Mouse (Mus musculus): ENCODE data around the gene Ubap2l. TPM values are rescaled to one million over a fixed set of nuclear protein-coding genes. Genes with fewer than 3 reads are reported as not detected.
A peak's percentile ranks its signal among the peaks of the same experiment; 100 is the strongest.

The Ubap2l gene
- polyA plus RNA-seq, 1 experiment, result 199 TPM

DNA sequence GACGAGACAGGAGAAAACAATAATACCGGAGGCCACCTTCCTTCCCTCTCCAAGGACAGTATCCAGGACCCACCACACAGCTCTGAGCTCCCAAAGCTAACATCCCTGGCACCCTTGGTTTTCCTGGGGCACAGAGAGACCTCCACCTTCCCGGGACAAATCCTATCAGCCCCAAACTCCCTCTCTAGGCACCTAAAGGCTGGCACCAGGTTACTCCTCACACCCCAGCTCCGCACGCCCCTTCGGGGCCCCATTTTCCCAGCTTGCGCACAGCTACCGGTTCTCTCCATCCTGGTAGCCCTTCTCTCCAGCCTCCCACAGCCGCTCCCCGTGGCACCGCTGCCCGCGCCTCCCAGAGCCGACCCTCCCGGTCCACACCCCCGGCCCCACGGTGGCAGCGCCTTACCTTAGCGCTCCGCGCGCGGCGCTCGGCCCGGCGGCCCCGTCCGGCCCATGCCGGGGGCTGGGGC lies 89.6 kb downstream of the Ubap2l start:
- Histone ChIP-seq H3K27me3 (ENCODE audit: control insufficient read depth, insufficient read depth, low read length) (no peaks in the 10 kb centered on the region), H3K27ac (ENCODE audit: control insufficient read depth, insufficient read depth, low read length) (peak overlapping the region; percentile 45; the same call in 1 of the 2 replicates), H3K36me3 (ENCODE audit: control insufficient read depth, insufficient read depth, low read length) (peaks cover 4% of the 10 kb centered on the region), H3K4me3 (ENCODE audit: control insufficient read depth, insufficient read depth, low read length) (peak overlapping the region; percentile 67), H3K4me1 (replicated peaks; ENCODE audit: control insufficient read depth, insufficient read depth, low read length) (peaks cover 41% of the 10 kb centered on the region)
- WGBS, result under 1% methylated on average over 30 of the region's 30 CpGs
- TF ChIP-seq POLR2A (IDR thresholded peaks at IDR 0.05; ENCODE audit: control insufficient read depth, extremely low read depth, insufficient read depth, low read length, poor library complexity) (no peak), CTCF (IDR thresholded peaks at IDR 0.05; ENCODE audit: borderline replicate concordance, control insufficient read depth, extremely low read depth, insufficient read depth, low read length, poor library complexity) (no peak)
- DNase-seq, result no peak

DNA sequence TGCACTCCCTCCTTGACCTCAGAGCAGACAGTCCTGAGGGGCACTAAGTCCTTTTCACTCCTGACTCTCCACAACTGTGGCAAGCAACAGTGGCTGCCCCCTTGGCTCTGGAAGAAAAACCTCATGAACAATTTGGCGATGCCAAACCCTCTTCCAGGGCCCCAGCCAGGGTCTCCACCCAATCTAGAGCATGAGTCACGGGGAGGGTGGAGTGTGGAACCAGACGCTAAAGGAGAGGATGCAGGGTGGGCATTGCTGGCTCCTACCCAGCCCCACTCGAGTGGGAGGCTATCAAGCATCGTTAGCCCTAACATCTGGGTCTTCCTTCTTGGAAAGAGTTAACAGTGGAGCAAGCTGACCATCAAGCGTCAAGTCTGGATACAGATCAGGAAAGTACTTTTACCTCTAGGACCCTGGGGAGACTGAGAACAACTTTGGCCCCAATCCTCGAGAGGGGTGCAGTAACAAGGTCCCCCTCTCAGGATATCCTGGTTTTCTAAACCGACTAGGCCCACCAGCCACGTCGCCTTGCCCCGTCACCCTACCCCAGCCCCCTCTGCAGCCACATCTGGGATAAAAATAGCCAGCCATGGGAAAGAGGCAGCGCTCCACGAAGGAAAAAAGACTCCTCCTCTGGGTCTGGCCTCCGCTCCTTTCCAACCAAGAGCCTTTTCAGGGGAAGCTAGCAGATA lies 90.2 kb downstream of the Ubap2l start:
- WGBS, result 5% methylated on average over 14 of the region's 14 CpGs
- Histone ChIP-seq H3K27ac (ENCODE audit: control insufficient read depth, insufficient read depth, low read length) (peak overlapping the region; percentile 45; the same call in 1 of the 2 replicates), H3K4me3 (ENCODE audit: control insufficient read depth, insufficient read depth, low read length) (peak overlapping the region; percentile 67), H3K4me1 (replicated peaks; ENCODE audit: control insufficient read depth, insufficient read depth, low read length) (peaks cover 41% of the 10 kb centered on the region), H3K36me3 (ENCODE audit: control insufficient read depth, insufficient read depth, low read length) (peaks cover 10% of the 10 kb centered on the region), H3K27me3 (ENCODE audit: control insufficient read depth, insufficient read depth, low read length) (no peaks in the 10 kb centered on the region)
- DNase-seq, result peak; percentile 25
- TF ChIP-seq CTCF (IDR thresholded peaks at IDR 0.05; ENCODE audit: borderline replicate concordance, control insufficient read depth, extremely low read depth, insufficient read depth, low read length, poor library complexity) (no peak), POLR2A (IDR thresholded peaks at IDR 0.05; ENCODE audit: control insufficient read depth, extremely low read depth, insufficient read depth, low read length, poor library complexity) (no peak)

DNA sequence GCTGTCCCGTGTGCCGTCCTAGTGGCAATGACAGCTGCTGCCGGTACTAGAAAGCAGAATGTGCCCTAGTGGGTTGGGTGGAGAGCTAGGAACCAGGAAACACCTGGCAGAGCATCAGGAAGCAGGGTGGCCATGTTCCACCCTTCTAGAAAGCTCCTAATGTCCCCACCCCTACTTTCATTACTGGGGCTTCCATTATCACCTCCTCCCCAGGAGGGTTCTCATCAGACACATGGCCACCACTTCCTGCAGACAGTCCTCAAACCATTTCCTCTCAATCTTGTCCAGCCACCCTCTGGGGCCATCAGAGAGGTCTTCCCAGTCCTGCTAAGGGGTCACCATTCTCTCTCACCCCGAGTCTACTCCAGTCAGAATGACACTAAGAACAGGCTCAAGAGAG lies 91.0 kb downstream of the Ubap2l start:
- no peak for TF ChIP-seq CTCF (IDR thresholded peaks at IDR 0.05; ENCODE audit: borderline replicate concordance, control insufficient read depth, extremely low read depth, insufficient read depth, low read length, poor library complexity)
- TF ChIP-seq POLR2A (IDR thresholded peaks at IDR 0.05; ENCODE audit: control insufficient read depth, extremely low read depth, insufficient read depth, low read length, poor library complexity), result no peak
- Histone ChIP-seq H3K36me3 (ENCODE audit: control insufficient read depth, insufficient read depth, low read length) (peaks cover 12% of the 10 kb centered on the region), H3K4me3 (ENCODE audit: control insufficient read depth, insufficient read depth, low read length) (no peak overlapping the region), H3K4me1 (replicated peaks; ENCODE audit: control insufficient read depth, insufficient read depth, low read length) (peaks cover 41% of the 10 kb centered on the region), H3K27me3 (ENCODE audit: control insufficient read depth, insufficient read depth, low read length) (no peaks in the 10 kb centered on the region), H3K27ac (ENCODE audit: control insufficient read depth, insufficient read depth, low read length) (0 out of 2 replicates have a peak overlapping the region, but pooled peaks have one; percentile 3)
- peak; percentile 9 for DNase-seq
- 2% methylated on average over 4 of the region's 4 CpGs for WGBS

DNA sequence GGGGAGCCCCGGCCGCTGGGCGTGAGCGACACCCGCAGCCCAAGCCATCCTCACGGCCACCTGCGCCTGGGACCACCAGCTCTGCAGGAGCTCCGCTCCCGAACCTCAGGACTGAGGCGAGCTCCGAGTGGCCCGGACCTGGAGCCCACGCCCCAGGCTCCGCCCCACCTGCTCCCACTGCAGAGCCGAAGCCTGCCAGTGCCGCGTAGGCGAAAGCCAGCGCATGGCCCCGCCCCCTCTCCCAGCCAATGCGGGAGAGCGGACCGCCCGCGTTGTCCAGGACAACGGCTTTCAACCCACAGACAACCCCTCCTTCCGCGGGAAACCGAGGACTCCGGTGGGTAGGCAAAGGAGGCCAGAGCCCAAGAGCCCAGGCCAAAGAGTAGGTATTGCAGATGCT lies 92.0 kb downstream of the Ubap2l start:
- Histone ChIP-seq H3K27me3 (ENCODE audit: control insufficient read depth, insufficient read depth, low read length) (no peaks in the 10 kb centered on the region), H3K4me1 (replicated peaks; ENCODE audit: control insufficient read depth, insufficient read depth, low read length) (peaks cover 41% of the 10 kb centered on the region), H3K36me3 (ENCODE audit: control insufficient read depth, insufficient read depth, low read length) (peaks cover 20% of the 10 kb centered on the region), H3K27ac (ENCODE audit: control insufficient read depth, insufficient read depth, low read length) (no peak overlapping the region), H3K4me3 (ENCODE audit: control insufficient read depth, insufficient read depth, low read length) (peak overlapping the region; percentile 47)
- peak; percentile 87 for DNase-seq
- TF ChIP-seq CTCF (IDR thresholded peaks at IDR 0.05; ENCODE audit: borderline replicate concordance, control insufficient read depth, extremely low read depth, insufficient read depth, low read length, poor library complexity) (peak; percentile 59; the same call in 1 of the 2 replicates), POLR2A (IDR thresholded peaks at IDR 0.05; ENCODE audit: control insufficient read depth, extremely low read depth, insufficient read depth, low read length, poor library complexity) (no peak)
- WGBS, result under 1% methylated on average over 30 of the region's 30 CpGs

DNA sequence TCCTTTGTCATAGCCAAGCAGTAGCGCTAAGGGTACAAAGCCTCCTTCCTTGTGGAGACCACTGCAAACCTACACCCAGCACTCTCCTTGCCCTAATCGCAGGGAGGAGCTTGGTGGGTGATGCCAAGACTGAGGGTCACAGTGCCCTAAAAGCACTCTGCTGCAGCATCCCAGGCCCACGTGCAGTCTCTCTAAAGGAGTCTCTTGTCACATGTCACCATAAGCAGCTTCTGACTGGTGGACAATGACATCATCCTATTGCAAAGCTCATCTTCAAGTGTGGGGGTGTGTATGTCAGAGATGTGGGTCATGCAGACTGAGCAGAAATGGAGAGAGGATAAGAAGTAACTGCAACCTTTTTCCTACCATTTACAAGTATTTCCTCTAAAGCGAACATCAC lies 93.0 kb downstream of the Ubap2l start:
- TF ChIP-seq POLR2A (IDR thresholded peaks at IDR 0.05; ENCODE audit: control insufficient read depth, extremely low read depth, insufficient read depth, low read length, poor library complexity) (no peak), CTCF (IDR thresholded peaks at IDR 0.05; ENCODE audit: borderline replicate concordance, control insufficient read depth, extremely low read depth, insufficient read depth, low read length, poor library complexity) (no peak)
- WGBS, result 96% methylated on average over 4 of the region's 4 CpGs
- no peak for DNase-seq
- no peak overlapping the region for H3K27ac ChIP-seq (ENCODE audit: control insufficient read depth, insufficient read depth, low read length)
- no peaks in the 10 kb centered on the region for H3K27me3 ChIP-seq (ENCODE audit: control insufficient read depth, insufficient read depth, low read length)
- H3K36me3 ChIP-seq (ENCODE audit: control insufficient read depth, insufficient read depth, low read length), result peaks cover 21% of the 10 kb centered on the region
- peaks cover 38% of the 10 kb centered on the region for H3K4me1 ChIP-seq (replicated peaks; ENCODE audit: control insufficient read depth, insufficient read depth, low read length)
- no peak overlapping the region for H3K4me3 ChIP-seq (ENCODE audit: control insufficient read depth, insufficient read depth, low read length)

DNA sequence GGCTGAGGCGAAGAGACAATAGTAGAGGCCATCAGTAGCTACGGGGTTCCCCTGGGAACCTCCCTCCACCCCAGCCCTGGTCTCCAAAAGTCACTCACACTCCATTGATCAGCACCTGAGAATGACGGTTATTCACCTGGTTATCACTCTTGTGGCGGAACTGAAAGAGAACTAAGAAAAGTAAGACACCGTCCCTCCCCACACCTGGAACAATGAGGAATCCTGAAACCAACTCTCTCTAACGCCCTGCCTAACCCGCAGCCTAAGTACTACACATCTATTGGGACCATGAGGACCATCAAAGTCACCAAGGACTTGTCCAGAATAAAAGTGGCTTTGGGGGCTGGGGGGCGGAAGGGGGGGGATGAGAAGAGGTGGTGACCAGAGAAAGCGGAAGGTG lies 94.5 kb downstream of the Ubap2l start:
- TF ChIP-seq POLR2A (IDR thresholded peaks at IDR 0.05; ENCODE audit: control insufficient read depth, extremely low read depth, insufficient read depth, low read length, poor library complexity) (no peak), CTCF (IDR thresholded peaks at IDR 0.05; ENCODE audit: borderline replicate concordance, control insufficient read depth, extremely low read depth, insufficient read depth, low read length, poor library complexity) (no peak)
- Histone ChIP-seq H3K4me1 (replicated peaks; ENCODE audit: control insufficient read depth, insufficient read depth, low read length) (peaks cover 35% of the 10 kb centered on the region), H3K36me3 (ENCODE audit: control insufficient read depth, insufficient read depth, low read length) (peaks cover 33% of the 10 kb centered on the region), H3K27ac (ENCODE audit: control insufficient read depth, insufficient read depth, low read length) (no peak overlapping the region), H3K27me3 (ENCODE audit: control insufficient read depth, insufficient read depth, low read length) (no peaks in the 10 kb centered on the region), H3K4me3 (ENCODE audit: control insufficient read depth, insufficient read depth, low read length) (no peak overlapping the region)
- DNase-seq, result no peak
- whole genome bisulfite sequencing, result 95% methylated on average over 9 of the region's 9 CpGs
